ENCODE assay signal across 8 mouse cellular contexts in genomic region chr1:74587773-74588445, GRCm38 (mm10). TPM values are rescaled to one million over a fixed set of nuclear protein-coding genes. Genes with fewer than 3 reads are reported as not detected.
DNase-seq lines count a peak whose midpoint lies in the region; ATAC-seq and TF ChIP-seq lines count a peak whose summit lies in the region.

Gene Zfp142 (minus strand): TSS chr1:74588246.
Gene Bcs1l (plus strand): TSS chr1:74588289.

- intact Hi-C loops in heart, postnatal 10 days (cut with DNase I), result loop anchor here (5.0 kb wide), 1 partner anchor 81 kb away; the partner anchor contains the start of gene Cnot9

- TF ChIP-seq EP300 in ES-Bruce4 (IDR thresholded peaks at IDR 0.05; ENCODE audit: insufficient read depth, low read depth, low read length), result no peak
- TF ChIP-seq EP300 in liver, postnatal 0 days (IDR thresholded peaks at IDR 0.05; ENCODE audit: low read depth), result peak; percentile 65; the same call in 1 of the 2 replicates

- H3K27me3 ChIP-seq in ES-Bruce4 (ENCODE audit: control insufficient read depth, insufficient read depth, low read length, poor library complexity, severe bottlenecking), result no peaks in the 10 kb centered on the region
- H3K27me3 ChIP-seq in forebrain, embryonic 13.5 days, result no peaks in the 10 kb centered on the region
- H3K27me3 ChIP-seq in liver, postnatal 0 days (ENCODE audit: insufficient read depth, low read length), result no peaks in the 10 kb centered on the region
- no peaks in the 10 kb centered on the region for H3K27me3 ChIP-seq in neural tube, embryonic 14.5 days (ENCODE audit: control insufficient read depth, insufficient read depth, low read length)

- no peak for TF ChIP-seq CTCF in ES-Bruce4 (IDR thresholded peaks at IDR 0.05; ENCODE audit: low read depth, low read length)
- TF ChIP-seq CTCF in liver, postnatal 0 days (IDR thresholded peaks at IDR 0.05; ENCODE audit: low read depth), result peak; percentile 39; the same call in 1 of the 2 replicates

- no peaks in the 10 kb centered on the region for H3K9me3 ChIP-seq in ES-Bruce4 (replicated peaks; ENCODE audit: control insufficient read depth, insufficient read depth, low read length, poor library complexity, severe bottlenecking)
- H3K9me3 ChIP-seq in forebrain, embryonic 13.5 days (replicated peaks), result no peaks in the 10 kb centered on the region
- H3K9me3 ChIP-seq in liver, postnatal 0 days (ENCODE audit: low read length), result no peaks in the 10 kb centered on the region
- no peaks in the 10 kb centered on the region for H3K9me3 ChIP-seq in neural tube, embryonic 14.5 days (ENCODE audit: control insufficient read depth, low read length)

- peak within 1 kb of the TSS; percentile 96 for H3K4me2 ChIP-seq in forebrain, embryonic 13.5 days
- peak within 1 kb of the TSS; percentile 77 for H3K4me2 ChIP-seq in liver, postnatal 0 days (ENCODE audit: low read depth, low read length)
- peak within 1 kb of the TSS; percentile 93 for H3K4me2 ChIP-seq in neural tube, embryonic 14.5 days (ENCODE audit: low read depth, low read length)

- H3K4me3 ChIP-seq in ES-Bruce4 (ENCODE audit: low read depth, low read length), result peak within 1 kb of the TSS; percentile 97
- H3K4me3 ChIP-seq in forebrain, embryonic 13.5 days, result peak within 1 kb of the TSS; percentile 85
- H3K4me3 ChIP-seq in liver, postnatal 0 days (ENCODE audit: low read depth, low read length), result peak within 1 kb of the TSS; percentile 73
- peak within 1 kb of the TSS; percentile 72 for H3K4me3 ChIP-seq in neural tube, embryonic 14.5 days (ENCODE audit: low read depth, low read length)

- under 1% methylated on average over 48 of the region's 48 CpGs for WGBS in forebrain, embryonic 13.5 days
- under 1% methylated on average over 48 of the region's 48 CpGs for WGBS in large intestine, adult 2 months
- WGBS in liver, postnatal 0 days (ENCODE audit: insufficient replicate concordance), result under 1% methylated on average over 37 of the region's 48 CpGs
- under 1% methylated on average over 48 of the region's 48 CpGs for WGBS in neural tube, embryonic 14.5 days

- H3K27ac ChIP-seq in ES-Bruce4 (ENCODE audit: insufficient read depth, low read length), result no peak within 1 kb of the TSS
- H3K27ac ChIP-seq in forebrain, embryonic 13.5 days, result peak within 1 kb of the TSS; percentile 88
- peak within 1 kb of the TSS; percentile 79 for H3K27ac ChIP-seq in liver, postnatal 0 days (ENCODE audit: low read depth)
- H3K27ac ChIP-seq in neural tube, embryonic 14.5 days (ENCODE audit: low read depth, low read length), result peak within 1 kb of the TSS; percentile 79

- DNase-seq in heart, postnatal 10 days, result peak; percentile 99 to 100
- peak; percentile 90 for DNase-seq in large intestine, adult 2 months (ENCODE audit: low read depth, low spot score)
- DNase-seq in liver, postnatal 0 days, result peak; percentile 98
- DNase-seq in testis, postnatal 10 days (ENCODE audit: low spot score), result peak; percentile 98

- peak; percentile 96 for ATAC-seq in cerebellum, adult (ENCODE audit: insufficient number of reproducible peaks, low FRiP score, low TSS enrichment)
- ATAC-seq in forebrain, embryonic 13.5 days, result peak; percentile 99
- ATAC-seq in liver, postnatal 0 days, result peak; percentile 97
- peak; percentile 99 for ATAC-seq in neural tube, embryonic 14.5 days (ENCODE audit: low read depth)

- peak within 1 kb of the TSS; percentile 74 for H3K9ac ChIP-seq in ES-Bruce4 (ENCODE audit: low read depth, poor library complexity, severe bottlenecking)
- H3K9ac ChIP-seq in forebrain, embryonic 13.5 days, result peak within 1 kb of the TSS; percentile 88
- H3K9ac ChIP-seq in liver, postnatal 0 days (replicated peaks), result peak within 1 kb of the TSS; percentile 64
- H3K9ac ChIP-seq in neural tube, embryonic 14.5 days (replicated peaks; ENCODE audit: low read depth, low read length), result peak within 1 kb of the TSS; percentile 61

- no peaks in the 10 kb centered on the region for H3K4me1 ChIP-seq in ES-Bruce4 (ENCODE audit: control insufficient read depth, insufficient read depth, low read length)
- H3K4me1 ChIP-seq in forebrain, embryonic 13.5 days, result peaks cover 32% of the 10 kb centered on the region
- H3K4me1 ChIP-seq in liver, postnatal 0 days (ENCODE audit: insufficient read depth), result peaks cover 15% of the 10 kb centered on the region
- peaks cover 15% of the 10 kb centered on the region for H3K4me1 ChIP-seq in neural tube, embryonic 14.5 days (ENCODE audit: control insufficient read depth, insufficient read depth, low read length)

- TF ChIP-seq POLR2A in ES-Bruce4 (IDR thresholded peaks at IDR 0.05; ENCODE audit: insufficient read depth, low read length), result no peak

- peaks cover 2% of the 10 kb centered on the region for H3K36me3 ChIP-seq in ES-Bruce4 (ENCODE audit: control insufficient read depth, insufficient read depth, low read length, poor library complexity, severe bottlenecking)
- H3K36me3 ChIP-seq in forebrain, embryonic 13.5 days (ENCODE audit: poor library complexity, severe bottlenecking), result peaks cover 36% of the 10 kb centered on the region
- H3K36me3 ChIP-seq in liver, postnatal 0 days (replicated peaks; ENCODE audit: insufficient read depth, low read length), result peaks cover 32% of the 10 kb centered on the region
- peaks cover 15% of the 10 kb centered on the region for H3K36me3 ChIP-seq in neural tube, embryonic 14.5 days (ENCODE audit: control insufficient read depth, insufficient read depth, low read length)

RNA-seq across cellular contexts. Expression of gene Zfp142, which starts in this region (rescaled TPM):
- 15.9 and 20.0 TPM in 2 replicates for polyA plus RNA-seq in ES-Bruce4 (2011; ENCODE audit: insufficient read depth, insufficient read length, low read depth, missing spikeins)
- 9.2 and 9.3 TPM in 2 replicates for polyA plus RNA-seq in forebrain, embryonic 13.5 days (2015; fragmentation: Nextera tagmentation; extraction: Ambion mirVana)
- total RNA-seq in heart, postnatal 10 days (2021), result 10 to 100 TPM; 12.9 to 13.2 TPM
- 5.3 and 7.4 TPM in 2 replicates for polyA plus RNA-seq in large intestine, adult 2 months (2012; rRNA removed)
- polyA plus RNA-seq in liver, postnatal 0 days (2015; fragmentation: Nextera tagmentation; extraction: Ambion mirVana), result 0.77 and 1.1 TPM in 2 replicates
- polyA plus RNA-seq in neural tube, embryonic 14.5 days (2014; fragmentation: Nextera tagmentation; extraction: Ambion mirVana), result 9.3 and 9.5 TPM in 2 replicates

RNA-seq across cellular contexts. Expression of gene Bcs1l, which starts in this region (rescaled TPM):
- 18.4 and 22.3 TPM in 2 replicates for polyA plus RNA-seq in ES-Bruce4 (2011; ENCODE audit: insufficient read depth, insufficient read length, low read depth, missing spikeins)
- 20.5 and 22.7 TPM in 2 replicates for polyA plus RNA-seq in forebrain, embryonic 13.5 days (2015; fragmentation: Nextera tagmentation; extraction: Ambion mirVana)
- 10 to 100 TPM; 20.3 to 24.9 TPM for total RNA-seq in heart, postnatal 10 days (2021)
- 16.3 and 18.5 TPM in 2 replicates for polyA plus RNA-seq in large intestine, adult 2 months (2012; rRNA removed)
- 5.2 and 5.8 TPM in 2 replicates for polyA plus RNA-seq in liver, postnatal 0 days (2015; fragmentation: Nextera tagmentation; extraction: Ambion mirVana)
- polyA plus RNA-seq in neural tube, embryonic 14.5 days (2014; fragmentation: Nextera tagmentation; extraction: Ambion mirVana), result 22.9 and 26.4 TPM in 2 replicates
